Mouse (Mus musculus) ES-Bruce4 (cell line): ENCODE measurements around the gene Nfasc.

Experiments
- CTCF ChIP-seq: IDR thresholded peaks from one replicate; pipeline ENCODE4 v1.8.1; 2011; ENCODE audit warnings: low read depth, low read length
- POLR2A ChIP-seq: IDR thresholded peaks from one replicate; pipeline ENCODE4 v1.8.1; 2011; ENCODE audit warnings: low read length; ENCODE audit not compliant: insufficient read depth

DNA sequence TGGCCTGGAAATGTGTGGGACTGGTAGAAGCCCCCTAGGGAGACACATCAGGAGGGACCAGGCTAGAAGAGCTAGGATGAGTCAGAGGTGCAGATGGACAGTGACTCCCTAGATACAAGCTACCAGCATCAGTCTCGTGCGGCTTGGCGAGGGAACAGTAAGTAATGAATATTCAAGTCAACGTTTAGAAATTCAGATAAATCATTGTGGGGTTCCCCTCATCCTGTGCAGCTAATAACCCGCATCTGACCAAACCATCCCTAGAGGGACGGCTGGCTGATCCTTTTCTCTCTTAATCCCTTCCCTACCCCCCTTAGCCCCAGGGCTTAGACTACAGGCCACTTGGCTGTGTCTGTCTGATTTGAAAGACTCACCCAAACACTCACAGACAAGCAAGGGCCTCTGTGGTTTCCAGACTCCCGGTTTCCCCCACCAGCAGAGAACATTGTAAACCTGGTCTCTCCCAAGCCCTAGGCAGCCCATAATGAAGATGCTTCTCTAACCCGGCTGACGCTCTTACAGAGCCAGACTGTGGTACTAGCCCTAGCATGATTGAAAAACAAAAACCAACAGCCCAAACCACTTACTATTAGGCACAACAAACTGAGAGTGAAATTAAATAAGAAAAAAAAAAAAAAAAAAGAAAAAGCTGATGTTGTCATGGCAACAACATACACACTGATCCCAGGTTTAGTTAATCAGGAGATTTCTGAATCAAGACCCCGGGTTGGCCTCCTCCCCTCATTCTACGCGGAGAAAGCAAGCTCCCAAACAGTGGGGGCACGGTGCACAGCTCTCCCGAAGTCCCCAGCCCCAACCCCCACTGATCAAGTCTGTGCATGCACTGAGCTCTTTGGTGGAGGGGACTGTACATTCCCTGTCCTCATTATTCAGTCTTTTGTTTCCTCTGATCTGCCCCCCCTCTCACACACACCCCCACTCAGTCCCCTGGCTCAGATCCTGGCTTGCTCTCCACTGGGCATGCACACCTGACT lies 159.5 kb downstream of the Nfasc start:
- TF ChIP-seq POLR2A = no peak
- no peak for TF ChIP-seq CTCF
